Mouse (Mus musculus) heart, postnatal 0 days (tissue): ENCODE measurements around the gene Foxf1.

Experiments used
- CTCF ChIP-seq: IDR thresholded peaks from 2 replicates; pipeline ENCODE4 v1.5.1; 2016; ENCODE audit warnings: antibody characterized with exemption, control low read depth, low read depth
- EP300 ChIP-seq: IDR thresholded peaks from 2 replicates; pipeline ENCODE4 v1.6.1; 2016; ENCODE audit warnings: antibody characterized with exemption, low read depth

GRCm38 (mm10) chr8:121093496-121093895 is 9.3 kb downstream of the Foxf1 start:
- TF ChIP-seq CTCF (no peak), EP300 (no peak)
